Mouse (Mus musculus) liver, adult 2 months (tissue): ENCODE data around the gene Gpd2.

Experiments used
- CTCF ChIP-seq: fragments of 200-500 bp; IDR thresholded peaks from 2 replicates; pipeline ENCODE4 v1.5.1; 2011; ENCODE audit warnings: low read depth, low read length, control low read depth
- POLR2A ChIP-seq: fragments of 200-500 bp; IDR thresholded peaks from 2 replicates; pipeline ENCODE4 v1.6.1; 2011; ENCODE audit warnings: low read length, control low read depth; ENCODE audit not compliant: insufficient read depth; ENCODE audit errors: extremely low read depth

GRCm38 (mm10) chr2:57387816-57388215 is 150.4 kb downstream of the Gpd2 start:
- no peak for TF ChIP-seq CTCF
- no peak for TF ChIP-seq POLR2A
